Mouse (Mus musculus) 416B (cell line): Measurements from ENCODE around the gene Plekhh1.

Experiments
- DNase-seq: peaks from one replicate; pipeline ENCODE4 v3.0.0; 2011; ENCODE audit warnings: low read depth

The Plekhh1 gene

DNA sequence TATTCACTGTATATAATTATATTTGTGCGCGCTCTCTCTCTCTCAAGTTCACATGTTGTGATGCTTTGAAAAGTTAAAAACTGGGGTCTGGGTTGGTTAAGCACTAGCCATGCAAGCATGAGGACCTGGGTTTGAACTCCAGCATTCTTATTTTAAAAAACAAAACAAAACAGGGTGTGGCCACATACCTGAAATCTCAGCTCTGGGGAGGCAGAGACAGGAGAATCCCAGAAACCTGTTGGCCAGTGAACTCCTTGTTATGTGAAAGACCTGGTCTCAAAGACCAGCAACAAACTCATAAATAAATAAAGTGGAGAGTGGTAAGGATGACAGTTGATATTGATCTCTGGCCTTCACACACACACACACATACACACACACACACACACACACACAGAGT lies 5.4 kb downstream of the Plekhh1 start:
- no peak for DNase-seq

- no peak for DNase-seq
These were observed 6.4 kb downstream of the Plekhh1 start for GRCm38 (mm10) chr12:79035349-79035748.

GRCm38 (mm10) chr12:79039708-79040107 lies 10.7 kb downstream of the Plekhh1 start:
- DNase-seq: no peak

DNA sequence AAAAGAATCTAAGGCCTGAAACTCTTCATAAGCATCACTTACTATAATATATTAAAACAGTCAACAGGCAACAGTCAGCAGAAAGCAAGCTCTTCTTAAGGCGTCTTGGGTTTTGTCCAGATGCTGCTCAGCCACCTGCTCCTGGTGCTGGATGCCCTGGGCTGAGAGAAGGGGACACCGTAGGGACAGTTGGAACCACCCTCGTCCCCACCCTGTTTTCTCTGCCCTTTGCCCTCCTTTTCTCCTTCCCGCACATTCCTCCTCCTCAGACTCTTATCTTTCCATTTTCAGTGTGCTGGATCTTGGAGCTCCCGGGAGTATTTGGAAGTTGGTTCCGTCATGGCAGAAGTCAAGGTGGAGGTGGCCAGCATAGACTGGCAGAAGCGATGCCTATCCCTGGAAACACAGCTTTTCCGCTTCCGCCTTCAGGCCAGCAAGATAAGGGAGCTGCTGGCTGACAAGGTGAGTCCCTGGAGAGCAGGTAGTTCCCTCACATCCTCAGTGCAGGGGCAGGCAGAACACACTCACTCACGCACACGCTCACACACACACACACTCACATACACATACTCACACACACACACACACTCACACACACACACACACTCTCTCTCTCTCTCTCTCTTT lies 11.4 kb downstream of the Plekhh1 start:
- no peak for DNase-seq

DNA sequence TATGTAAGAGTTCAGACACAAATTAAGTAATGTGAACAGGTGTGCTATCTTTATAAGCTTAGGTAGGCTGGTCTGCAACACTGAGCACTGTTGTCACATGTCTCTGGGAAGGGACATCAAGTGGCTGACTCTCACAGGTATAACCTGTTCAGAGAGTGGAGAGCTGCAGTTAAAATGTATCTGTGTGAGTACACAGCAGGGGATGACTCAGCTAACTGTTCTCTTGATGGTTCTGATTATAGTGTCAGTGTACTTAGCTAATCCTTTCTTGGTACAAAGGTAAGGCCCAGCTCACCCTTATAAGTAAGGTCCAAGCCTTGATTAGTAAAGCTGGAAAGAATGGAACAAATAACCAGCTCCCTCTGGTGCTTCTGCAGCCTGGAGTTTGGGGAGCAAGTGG lies 12.5 kb downstream of the Plekhh1 start:
- DNase-seq: peak; percentile 20

DNA sequence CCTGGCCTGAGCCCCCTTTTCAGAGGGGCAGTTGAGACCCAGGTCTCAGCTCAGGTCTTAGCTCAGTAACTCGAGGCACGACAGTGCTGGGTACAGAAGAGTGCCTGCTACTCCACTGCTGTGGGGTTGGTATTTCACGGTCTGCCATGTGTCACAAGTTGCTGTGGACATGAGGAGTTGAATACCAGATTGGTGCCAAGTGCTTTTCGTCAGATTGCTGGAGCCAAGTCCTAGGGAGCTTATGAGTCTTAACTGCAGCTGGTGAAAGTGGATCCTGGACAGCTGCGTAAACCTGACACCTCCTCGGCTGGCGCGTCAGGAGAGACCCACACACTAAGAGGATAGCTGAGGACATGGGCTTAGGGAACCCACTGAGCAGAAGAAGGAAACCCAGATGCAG lies 15.7 kb downstream of the Plekhh1 start:
- no peak for DNase-seq

GRCm38 (mm10) chr12:79046171-79046570 lies 17.2 kb downstream of the Plekhh1 start:
- DNase-seq: no peak

- DNase-seq: no peak
These were observed 18.2 kb downstream of the Plekhh1 start for GRCm38 (mm10) chr12:79047203-79047602.

DNA sequence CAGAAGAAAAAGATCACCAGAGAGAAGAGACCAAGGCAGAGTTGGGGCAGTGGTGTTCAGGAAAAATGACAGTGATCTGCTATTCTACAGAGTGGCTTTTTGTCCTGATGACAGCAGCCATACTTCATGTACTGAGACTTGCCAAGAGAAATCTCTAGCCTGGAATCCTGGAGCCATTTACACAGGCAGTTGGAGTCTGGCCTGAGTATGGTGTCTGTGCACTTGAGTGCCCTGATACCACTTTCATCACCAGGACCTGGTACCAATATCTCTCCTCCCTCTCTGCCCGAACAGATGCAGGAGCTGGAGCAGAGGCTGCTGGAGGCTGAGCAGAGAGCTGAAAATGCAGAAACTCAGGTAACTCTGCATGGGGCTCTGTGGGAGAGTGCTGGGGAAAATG lies 19.9 kb downstream of the Plekhh1 start:
- no peak for DNase-seq

DNA sequence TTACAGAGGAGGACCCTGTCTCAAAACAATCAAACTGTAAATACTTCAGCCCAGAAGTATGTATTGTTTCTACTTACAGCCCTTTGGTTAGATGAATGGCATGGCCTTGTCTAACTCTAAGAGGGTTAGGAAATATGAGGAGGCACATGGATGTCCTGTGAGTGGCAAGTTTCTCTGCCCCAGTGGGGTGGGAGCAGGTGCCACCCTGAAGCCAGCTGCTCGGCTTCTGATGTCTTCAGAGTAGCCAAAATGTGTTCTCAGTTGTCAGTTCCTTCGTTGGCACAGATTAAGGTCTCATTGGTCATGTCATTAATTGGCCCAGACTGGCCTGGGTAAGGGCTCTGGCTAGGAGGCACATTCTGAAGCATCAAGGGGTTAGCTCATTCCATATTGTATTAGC lies 20.8 kb downstream of the Plekhh1 start:
- no peak for DNase-seq

DNA sequence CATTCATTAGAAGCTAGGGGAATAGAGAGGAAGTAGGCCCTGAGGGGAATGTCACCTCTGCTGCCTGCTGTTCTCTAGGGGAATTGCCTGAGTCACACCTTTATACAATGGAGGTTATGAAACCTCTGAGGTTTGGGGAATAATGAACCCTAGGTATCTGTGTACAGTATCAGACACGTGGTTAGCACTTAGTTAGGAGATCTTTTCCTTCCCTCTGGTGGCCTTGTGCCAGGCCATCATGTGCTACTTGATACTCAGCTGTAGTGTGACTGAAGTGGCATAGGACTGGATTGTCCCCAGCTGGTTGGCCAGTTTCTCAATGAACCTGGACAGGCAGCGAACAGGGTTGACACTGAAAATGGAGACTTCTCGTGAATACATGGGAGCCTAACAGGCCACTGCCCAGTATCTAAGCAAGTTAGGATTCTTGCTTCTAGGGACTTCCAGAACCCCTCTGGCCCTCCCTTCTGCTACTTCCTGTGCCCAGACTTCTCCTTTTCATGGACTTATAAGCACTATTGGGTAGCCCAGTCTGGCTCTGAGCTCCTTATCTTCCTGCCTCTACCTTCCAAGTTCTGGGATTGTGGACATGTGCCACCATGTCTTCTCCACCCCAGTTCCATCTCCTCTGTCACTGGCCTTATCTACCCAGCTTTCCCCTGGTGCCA lies 21.7 kb downstream of the Plekhh1 start:
- peak; percentile 40 for DNase-seq

GRCm38 (mm10) chr12:79052073-79052472 lies 23.1 kb downstream of the Plekhh1 start:
- DNase-seq: no peak

DNA sequence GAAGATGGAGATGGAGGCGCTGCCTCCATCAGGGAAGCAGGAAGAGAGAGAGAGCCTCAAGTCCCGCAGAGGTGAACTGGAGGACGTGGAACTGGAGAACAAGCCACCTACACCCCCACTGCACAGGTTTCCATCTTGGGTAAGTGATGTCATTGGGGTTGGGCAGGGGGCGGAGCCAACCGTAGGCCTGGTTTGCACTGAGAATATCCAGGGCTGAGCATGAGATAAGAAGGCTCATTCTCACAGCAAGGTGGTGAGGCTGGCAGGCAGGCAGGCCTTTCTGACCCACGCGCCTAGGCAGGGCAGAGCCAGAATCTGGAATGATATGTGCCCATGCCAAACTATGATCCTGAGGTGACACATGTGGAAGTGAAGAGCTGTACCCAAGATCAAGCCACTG lies 26.3 kb downstream of the Plekhh1 start:
- DNase-seq: peak; percentile 6

- no peak for DNase-seq
These were observed 30.6 kb downstream of the Plekhh1 start for GRCm38 (mm10) chr12:79059573-79059972.

GRCm38 (mm10) chr12:79060134-79060533 lies 31.2 kb downstream of the Plekhh1 start:
- DNase-seq: no peak

GRCm38 (mm10) chr12:79060766-79061652 lies 32.0 kb downstream of the Plekhh1 start:
- DNase-seq: no peak

DNA sequence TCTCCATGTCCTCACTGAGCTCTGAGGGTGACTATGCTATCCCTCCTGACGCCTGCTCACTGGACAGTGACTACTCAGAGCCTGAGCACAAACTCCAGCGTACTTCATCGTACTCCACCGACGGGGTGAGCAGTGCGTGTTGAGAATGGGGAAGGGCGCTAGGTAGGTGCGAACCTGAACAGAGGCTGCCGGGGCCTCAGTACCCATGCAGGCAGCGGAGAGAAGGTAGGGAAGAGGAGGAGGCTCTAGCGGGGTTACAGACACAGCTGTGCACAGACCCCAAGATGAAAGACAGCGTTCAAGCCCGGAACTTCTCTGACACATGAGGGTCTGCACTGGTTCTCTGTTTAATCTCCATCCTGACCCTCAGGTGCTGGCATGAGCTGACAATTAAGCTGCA lies 35.5 kb downstream of the Plekhh1 start:
- no peak for DNase-seq

GRCm38 (mm10) chr12:79066431-79066830 lies 37.5 kb downstream of the Plekhh1 start:
- DNase-seq: no peak

GRCm38 (mm10) chr12:79067526-79067925 lies 38.6 kb downstream of the Plekhh1 start:
- DNase-seq: no peak

- no peak for DNase-seq
These were observed 39.3 kb downstream of the Plekhh1 start for GRCm38 (mm10) chr12:79068306-79068705.

DNA sequence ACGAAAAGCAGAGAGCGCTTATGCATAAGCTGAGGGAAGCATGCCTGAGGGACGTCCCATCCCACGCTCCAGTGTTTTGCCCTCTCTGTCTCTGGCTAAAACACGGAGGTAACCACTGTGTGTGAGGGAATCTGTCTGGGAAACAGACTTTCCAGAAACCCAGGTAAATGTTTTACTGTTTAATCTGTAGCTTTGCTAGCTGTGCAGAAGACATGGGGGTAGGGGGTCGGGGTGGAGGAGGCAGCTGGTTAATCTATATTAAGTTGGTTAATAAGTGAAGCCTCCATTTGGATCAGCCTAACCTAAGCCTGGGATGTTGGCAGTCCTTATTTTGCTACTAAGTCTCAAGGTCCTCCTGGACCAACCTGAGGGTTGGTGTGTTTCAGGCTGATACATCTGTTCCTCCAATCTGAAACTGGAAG lies 40.2 kb downstream of the Plekhh1 start:
- DNase-seq: no peak

DNA sequence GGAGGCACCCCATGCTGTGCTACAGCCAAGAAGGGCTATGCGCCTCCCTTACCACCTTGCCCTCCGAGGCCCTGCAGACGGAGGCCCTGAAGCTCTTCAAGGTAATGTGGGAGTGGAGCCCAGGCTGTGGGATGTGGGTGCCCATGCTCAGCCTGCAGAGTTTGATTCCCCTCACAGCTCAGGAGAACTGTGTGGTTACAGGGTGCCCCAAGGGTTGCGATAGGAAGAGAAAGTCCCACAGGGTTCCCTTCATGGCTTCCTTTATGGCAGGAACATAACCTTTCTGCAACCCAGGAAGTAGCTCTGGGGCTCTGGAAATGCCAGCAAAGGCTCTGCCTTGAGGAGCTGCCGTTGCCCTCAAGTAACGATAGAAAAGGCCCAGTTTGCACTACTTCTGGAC lies 41.0 kb downstream of the Plekhh1 start:
- no peak for DNase-seq

DNA sequence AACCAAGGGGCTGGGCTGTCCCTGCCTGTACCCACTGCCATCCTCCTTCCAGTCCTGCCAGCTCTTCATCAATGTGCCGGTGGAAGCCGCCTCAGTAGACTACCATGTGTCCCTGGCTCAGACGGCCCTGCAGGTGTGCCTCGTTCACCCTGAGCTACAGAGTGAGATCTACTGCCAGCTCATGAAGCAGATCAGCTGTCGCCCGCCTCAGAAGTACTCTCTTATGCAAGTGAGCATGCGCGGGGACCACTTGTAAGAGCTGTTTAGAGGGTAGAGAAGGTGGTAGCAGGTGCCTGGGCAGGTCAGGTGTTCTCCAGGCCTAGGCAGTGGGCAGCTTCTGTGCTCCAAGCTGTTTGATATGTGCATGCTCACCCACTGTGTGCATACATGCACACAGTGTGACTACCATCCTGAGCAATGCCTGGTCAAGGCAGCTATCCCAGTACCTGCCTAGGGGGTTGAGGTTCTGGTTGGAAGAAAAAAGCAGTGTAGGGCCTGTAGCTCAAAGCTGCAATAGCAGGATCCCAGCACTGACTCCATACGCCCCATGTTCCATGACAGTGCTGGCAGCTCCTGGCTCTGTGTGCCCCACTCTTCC lies 41.9 kb downstream of the Plekhh1 start:
- no peak for DNase-seq
